Mouse (Mus musculus) heart, adult 18-20 months (tissue): Measurements from ENCODE around the gene Gm13277. TPM values are rescaled to one million over a fixed set of nuclear protein-coding genes. Genes with fewer than 3 reads are reported as not detected.
"Not testable (repeated sequence)": the region's sequence is repeated elsewhere in the genome, so short reads cannot be mapped to it uniquely, and the experiment has no call there.

Source experiments
- DNase-seq, 2 experiments: peaks; one replicate each; pipeline ENCODE4 v3.0.0; 2021 to 2022; ENCODE audit warnings: mixed read lengths in 1 of 2
- total RNA-seq, 2 experiments: library from RNA; stranded (reverse); gene quantifications; 2 replicates each; pipeline ENCODE4 v1.2.3; 2021

Gm13277 gene
- total RNA-seq, 2 experiments from 2014 or later, result not detected

GRCm38 (mm10) chr4:88785409-88785808 is 3.0 kb upstream of the Gm13277 start, which contains the start of gene Gm13276:
Gm13276 (plus strand) TSS chr4:88785709.
- not testable (repeated sequence) for DNase-seq

- DNase-seq, result not testable (repeated sequence)
These were observed 2.8 kb downstream of the Gm13277 start, which contains the start of gene Gm13278 for GRCm38 (mm10) chr4:88791250-88791649. Gm13278 (plus strand) TSS chr4:88791550.

GRCm38 (mm10) chr4:88793936-88794675 is 5.7 kb downstream of the Gm13277 start, which contains the start of gene Gm13275:
Gm13275 (plus strand) TSS chr4:88794487.
- DNase-seq, result peak; percentile 71 to 94

- DNase-seq, result not testable (repeated sequence)
These were observed 8.7 kb downstream of the Gm13277 start, which contains the start of gene Gm13279 for GRCm38 (mm10) chr4:88797097-88797496. Gm13279 (plus strand) TSS chr4:88797397.

GRCm38 (mm10) chr4:88799365-88799764 is 10.9 kb downstream of the Gm13277 start, which contains the start of gene Gm13285:
Gm13285 (plus strand) TSS chr4:88799665.
- DNase-seq, result not testable (repeated sequence)

GRCm38 (mm10) chr4:88802954-88803353 is 14.5 kb downstream of the Gm13277 start, which contains the start of gene Gm13287:
Gm13287 (plus strand) TSS chr4:88803254.
- DNase-seq, result not testable (repeated sequence)

GRCm38 (mm10) chr4:88805231-88805630 is 16.8 kb downstream of the Gm13277 start, which contains the start of gene Gm13288:
Gm13288 (plus strand) TSS chr4:88805531.
- DNase-seq, result not testable (repeated sequence)

GRCm38 (mm10) chr4:88805761-88806160 is 17.3 kb downstream of the Gm13277 start:
- peak; percentile 18 to 44 for DNase-seq

GRCm38 (mm10) chr4:88815928-88816327 is 27.5 kb downstream of the Gm13277 start, which contains the start of gene Ifna7:
Ifna7 (plus strand) TSS chr4:88816228.
- no peak for DNase-seq

GRCm38 (mm10) chr4:88819659-88820058 is 31.2 kb downstream of the Gm13277 start, which contains the start of gene Ifna11:
Ifna11 (plus strand) TSS chr4:88819959.
- DNase-seq, result no peak

GRCm38 (mm10) chr4:88822995-88823394 is 34.6 kb downstream of the Gm13277 start:
- DNase-seq, result peak in 1 of 2 experiments; percentile 25

- DNase-seq, result not testable (repeated sequence)
These were observed 38.7 kb downstream of the Gm13277 start, which contains the start of gene Ifna6 for GRCm38 (mm10) chr4:88827116-88827515. Ifna6 (plus strand) TSS chr4:88827416.

GRCm38 (mm10) chr4:88830523-88830922 is 42.1 kb downstream of the Gm13277 start:
- DNase-seq, result peak in 1 of 2 experiments; percentile 53

GRCm38 (mm10) chr4:88835225-88835624 is 46.8 kb downstream of the Gm13277 start, which contains the start of gene Ifna5:
Ifna5 (plus strand) TSS chr4:88835525.
- DNase-seq, result not testable (repeated sequence)

Other genes starting within 250 kb of the Gm13277 start
- gene Ifna15, start 230.4 kb upstream of the Gm13277 start, total RNA-seq, result not detected
- not detected for gene Ifna14, start 216.8 kb upstream of the Gm13277 start, total RNA-seq
- gene Ifna9, start 196.2 kb upstream of the Gm13277 start, total RNA-seq, result not detected
- gene Ifna12, start 185.3 kb upstream of the Gm13277 start, total RNA-seq, result not detected
- gene C87499, start 154.2 kb upstream of the Gm13277 start, total RNA-seq, result not detected
- not detected for gene Ifna13, start 144.2 kb upstream of the Gm13277 start, total RNA-seq
- gene Ifna16, start 111.7 kb upstream of the Gm13277 start, total RNA-seq, result not detected
- not detected for gene Ifna2, start 104.7 kb upstream of the Gm13277 start, total RNA-seq
- not detected for gene Ifnab, start 97.3 kb upstream of the Gm13277 start, total RNA-seq
- gene Gm26566, start 66.8 kb upstream of the Gm13277 start, total RNA-seq, result under 1 TPM in 1 of 2 experiments, not detected in 1; 0.42 TPM
- gene Klhl9, start 66.2 kb upstream of the Gm13277 start, total RNA-seq, result 10 to 100 TPM; 72.4 to 76.1 TPM
- not detected for gene Gm13271, start 33.8 kb upstream of the Gm13277 start, total RNA-seq
- not detected for gene Gm13283, start 28.5 kb upstream of the Gm13277 start, total RNA-seq
- gene Gm13290, start 14.8 kb upstream of the Gm13277 start, total RNA-seq, result not detected
- gene Gm13289, start 11.7 kb upstream of the Gm13277 start, total RNA-seq, result not detected
- gene Gm13272, start 8.8 kb upstream of the Gm13277 start, total RNA-seq, result not detected
- gene Ifnz, start 6.5 kb upstream of the Gm13277 start, total RNA-seq, result not detected
- gene Gm13276, start 2.9 kb upstream of the Gm13277 start, total RNA-seq, result not detected
- gene Gm13278, start 2.9 kb downstream of the Gm13277 start, total RNA-seq, result not detected
- gene Gm13275, start 5.9 kb downstream of the Gm13277 start, total RNA-seq, result not detected
- gene Gm13279, start 8.8 kb downstream of the Gm13277 start, total RNA-seq, result not detected
- gene Gm13285, start 11.0 kb downstream of the Gm13277 start, total RNA-seq, result not detected
- gene Gm13287, start 14.6 kb downstream of the Gm13277 start, total RNA-seq, result not detected
- not detected for gene Gm13288, start 16.9 kb downstream of the Gm13277 start, total RNA-seq
- gene Ifna7, start 27.6 kb downstream of the Gm13277 start, total RNA-seq, result not detected
- not detected for gene Ifna11, start 31.3 kb downstream of the Gm13277 start, total RNA-seq
- gene Ifna6, start 38.8 kb downstream of the Gm13277 start, total RNA-seq, result not detected
- not detected for gene Ifna5, start 46.9 kb downstream of the Gm13277 start, total RNA-seq
- gene Ifna4, start 53.2 kb downstream of the Gm13277 start, total RNA-seq, result not detected
- gene Ifna1, start 61.5 kb downstream of the Gm13277 start, total RNA-seq, result not detected
- not detected for gene Ifne, start 91.6 kb downstream of the Gm13277 start, total RNA-seq